Mouse (Mus musculus): ENCODE data around the gene Fbrsl1. TPM values are rescaled to one million over a fixed set of nuclear protein-coding genes. Genes with fewer than 3 reads are reported as not detected.

Gene Fbrsl1
- total RNA-seq, 2 experiments from 2014 or later: 75.2 to 82.6 TPM

Other genes with a start within 250 kb of the Fbrsl1 start
- 10 to 100 TPM; 37.1 to 37.2 TPM for gene Ankle2, start 217.5 kb downstream of the Fbrsl1 start, total RNA-seq (2021)
- gene Pgam5, start 178.6 kb downstream of the Fbrsl1 start, total RNA-seq (2021): 10 to 100 TPM; 61.0 to 68.1 TPM
- gene Pxmp2, start 162.3 kb downstream of the Fbrsl1 start, total RNA-seq (2021): 1 to 10 TPM; 6.9 to 8.5 TPM
- gene Pole, start 162.2 kb downstream of the Fbrsl1 start, total RNA-seq (2021): 1 to 10 TPM; 1.0 to 1.5 TPM
- not detected for gene P2rx2, start 105.3 kb downstream of the Fbrsl1 start, total RNA-seq (2021)
- not detected for gene Lrcol1, start 103.8 kb downstream of the Fbrsl1 start, total RNA-seq (2021)
- 100 to 1,000 TPM; 104 to 109 TPM for gene Galnt9, start 95.9 kb upstream of the Fbrsl1 start, total RNA-seq (2021)
- gene Noc4l, start 204.9 kb upstream of the Fbrsl1 start, total RNA-seq (2021): 10 to 100 TPM; 20.3 to 25.1 TPM
- 10 to 100 TPM; 28.7 to 31.7 TPM for gene Ddx51, start 204.9 kb upstream of the Fbrsl1 start, total RNA-seq (2021)

Measured in left cerebral cortex, postnatal 36 days (tissue).